Mouse (Mus musculus) embryonic facial prominence, embryonic 13.5 days (tissue): ENCODE results near the gene Kazn. TPM values are rescaled to one million over a fixed set of nuclear protein-coding genes. Genes with fewer than 3 reads are reported as not detected.

Source experiments
- ATAC-seq: fragments of 200-750 bp; cut with Nextera tagmentation; 2 replicates; pipeline ENCODE4 v1.8.0; 2017; ENCODE audit warnings: low read depth; ENCODE audit not compliant: insufficient number of reproducible peaks, insufficient read depth, low FRiP score, low TSS enrichment
- H3K27ac ChIP-seq: fragments of 300-500 bp; sonication (generic); 2 replicates; pipeline ENCODE4 v1.5.1; 2015; ENCODE audit warnings: moderate library complexity, mild to moderate bottlenecking, inconsistent platforms
- H3K27me3 ChIP-seq: fragments of 300-500 bp; sonication (generic); 2 replicates; pipeline ENCODE4 v1.6.1; 2015; ENCODE audit warnings: mild to moderate bottlenecking, inconsistent platforms
- H3K36me3 ChIP-seq: fragments of 300-500 bp; sonication (generic); 2 replicates; pipeline ENCODE4 v1.6.1; 2015; ENCODE audit warnings: mild to moderate bottlenecking, inconsistent platforms
- H3K4me1 ChIP-seq: fragments of 300-500 bp; sonication (generic); 2 replicates; pipeline ENCODE4 v1.6.1; 2015; ENCODE audit warnings: inconsistent platforms
- H3K4me2 ChIP-seq: fragments of 300-500 bp; sonication (generic); 2 replicates; pipeline ENCODE4 v1.6.1; 2015; ENCODE audit warnings: moderate library complexity, mild to moderate bottlenecking, inconsistent platforms
- H3K4me3 ChIP-seq: fragments of 300-500 bp; sonication (generic); 2 replicates; pipeline ENCODE4 v1.5.1; 2015; ENCODE audit warnings: mild to moderate bottlenecking, inconsistent platforms
- H3K9ac ChIP-seq: fragments of 300-500 bp; sonication (generic); 2 replicates; pipeline ENCODE4 v1.6.1; 2015; ENCODE audit warnings: mild to moderate bottlenecking, inconsistent platforms
- H3K9me3 ChIP-seq: fragments of 300-500 bp; sonication (generic); 2 replicates; pipeline ENCODE4 v1.6.1; 2016; ENCODE audit warnings: inconsistent platforms
- WGBS: fragments of 180-500 bp; shearing (Covaris S2); methylation state at CpG from one replicate; pipeline ENCODE4 v1.1.7; 2015; ENCODE audit warnings: mixed read lengths; 5-methylcytosine and 5-hydroxymethylcytosine counted together
- polyA plus RNA-seq: library from polyadenylated mRNA; unstranded; fragments of >200 nt; fragmentation: Nextera tagmentation; extraction: Ambion mirVana; gene quantifications from 2 replicates; pipeline ENCODE4 v1.2.1, GENCODE M21; 2015

Gene Kazn
- polyA plus RNA-seq, 1 experiment from 2014 or later, result 13.2 TPM

- peak overlapping the region; percentile 71 for H3K4me3 ChIP-seq
- ATAC-seq, result peak; percentile 48; the same call in 1 of the 2 replicates
- H3K27ac ChIP-seq, result peak overlapping the region; percentile 78
- peaks cover 55% of the 10 kb centered on the region for H3K4me1 ChIP-seq
- no peaks in the 10 kb centered on the region for H3K9me3 ChIP-seq
- peak overlapping the region; percentile 79 for H3K9ac ChIP-seq
- H3K27me3 ChIP-seq, result no peaks in the 10 kb centered on the region
- H3K4me2 ChIP-seq, result peak overlapping the region; percentile 96
- no peaks in the 10 kb centered on the region for H3K36me3 ChIP-seq
- WGBS, result under 1% methylated on average over 69 of the region's 69 CpGs
Observed at GRCm38 (mm10) chr4:142238486-142239239, 538 bp downstream of the Kazn start.

GRCm38 (mm10) chr4:142238041-142238440, 1.2 kb downstream of the Kazn start:
- peak overlapping the region; percentile 79 for H3K9ac ChIP-seq
- WGBS, result 8% methylated on average over 14 of the region's 14 CpGs
- H3K36me3 ChIP-seq, result no peaks in the 10 kb centered on the region
- H3K27me3 ChIP-seq, result no peaks in the 10 kb centered on the region
- H3K27ac ChIP-seq, result 0 out of 2 replicates have a peak overlapping the region, but pooled peaks have one; percentile 78
- no peaks in the 10 kb centered on the region for H3K9me3 ChIP-seq
- H3K4me3 ChIP-seq, result peak overlapping the region; percentile 71
- H3K4me2 ChIP-seq, result peak overlapping the region; percentile 96
- no peak for ATAC-seq
- peaks cover 55% of the 10 kb centered on the region for H3K4me1 ChIP-seq

GRCm38 (mm10) chr4:142236681-142237080, 2.5 kb downstream of the Kazn start:
- H3K4me1 ChIP-seq, result peaks cover 53% of the 10 kb centered on the region
- WGBS, result 76% methylated on average over 4 of the region's 4 CpGs
- H3K27ac ChIP-seq, result no peak overlapping the region
- no peak overlapping the region for H3K9ac ChIP-seq
- no peak for ATAC-seq
- no peaks in the 10 kb centered on the region for H3K9me3 ChIP-seq
- H3K27me3 ChIP-seq, result no peaks in the 10 kb centered on the region
- H3K4me2 ChIP-seq, result no peak overlapping the region
- H3K36me3 ChIP-seq, result no peaks in the 10 kb centered on the region
- no peak overlapping the region for H3K4me3 ChIP-seq

- H3K27me3 ChIP-seq, result no peaks in the 10 kb centered on the region
- H3K4me1 ChIP-seq, result peaks cover 44% of the 10 kb centered on the region
- H3K9ac ChIP-seq, result no peak overlapping the region
- H3K4me3 ChIP-seq, result no peak overlapping the region
- no peaks in the 10 kb centered on the region for H3K9me3 ChIP-seq
- ATAC-seq, result no peak
- no peak overlapping the region for H3K27ac ChIP-seq
- 85% methylated on average over 11 of the region's 11 CpGs for WGBS
- H3K36me3 ChIP-seq, result no peaks in the 10 kb centered on the region
- no peak overlapping the region for H3K4me2 ChIP-seq
Observed at GRCm38 (mm10) chr4:142235426-142235825, 3.8 kb downstream of the Kazn start.

GRCm38 (mm10) chr4:142234828-142235227, 4.4 kb downstream of the Kazn start:
- no peak overlapping the region for H3K9ac ChIP-seq
- H3K4me3 ChIP-seq, result no peak overlapping the region
- H3K36me3 ChIP-seq, result no peaks in the 10 kb centered on the region
- H3K4me1 ChIP-seq, result peaks cover 41% of the 10 kb centered on the region
- 63% methylated on average over 9 of the region's 9 CpGs for WGBS
- H3K27me3 ChIP-seq, result no peaks in the 10 kb centered on the region
- no peak for ATAC-seq
- H3K27ac ChIP-seq, result no peak overlapping the region
- no peak overlapping the region for H3K4me2 ChIP-seq
- H3K9me3 ChIP-seq, result no peaks in the 10 kb centered on the region

- 28% methylated on average over 13 of the region's 13 CpGs for WGBS
- peak overlapping the region; percentile 74 for H3K27ac ChIP-seq
- H3K4me1 ChIP-seq, result peaks cover 50% of the 10 kb centered on the region
- no peak overlapping the region for H3K9ac ChIP-seq
- no peaks in the 10 kb centered on the region for H3K9me3 ChIP-seq
- no peaks in the 10 kb centered on the region for H3K36me3 ChIP-seq
- peak overlapping the region; percentile 17; the same call in 1 of the 2 replicates for H3K4me2 ChIP-seq
- H3K4me3 ChIP-seq, result no peak overlapping the region
- peak; percentile 28; the same call in 1 of the 2 replicates for ATAC-seq
- H3K27me3 ChIP-seq, result no peaks in the 10 kb centered on the region
Observed at GRCm38 (mm10) chr4:142228821-142229575, 10.2 kb downstream of the Kazn start.

GRCm38 (mm10) chr4:142223898-142224645, 15.1 kb downstream of the Kazn start:
- Histone ChIP-seq H3K9me3 (no peaks in the 10 kb centered on the region), H3K27me3 (no peaks in the 10 kb centered on the region), H3K4me3 (no peak overlapping the region), H3K9ac (peak overlapping the region; percentile 44; the same call in 1 of the 2 replicates), H3K36me3 (no peaks in the 10 kb centered on the region), H3K4me1 (peaks cover 80% of the 10 kb centered on the region), H3K4me2 (no peak overlapping the region), H3K27ac (no peak overlapping the region; the same call in 1 of the 2 replicates)
- WGBS, result 57% methylated on average over 9 of the region's 9 CpGs
- ATAC-seq, result no peak

- WGBS, result 55% methylated on average over 1 of the region's 1 CpGs
- no peaks in the 10 kb centered on the region for H3K36me3 ChIP-seq
- no peak overlapping the region for H3K4me2 ChIP-seq
- H3K4me1 ChIP-seq, result peaks cover 72% of the 10 kb centered on the region
- no peak overlapping the region for H3K4me3 ChIP-seq
- peak overlapping the region; percentile 82 for H3K27ac ChIP-seq
- ATAC-seq, result peak; percentile 10; the same call in 1 of the 2 replicates
- no peaks in the 10 kb centered on the region for H3K9me3 ChIP-seq
- H3K27me3 ChIP-seq, result no peaks in the 10 kb centered on the region
- no peak overlapping the region for H3K9ac ChIP-seq
Observed at GRCm38 (mm10) chr4:142222385-142222784, 16.8 kb downstream of the Kazn start.

GRCm38 (mm10) chr4:142221757-142222072, 17.5 kb downstream of the Kazn start:
- Histone ChIP-seq H3K27ac (peak overlapping the region; percentile 82), H3K36me3 (no peaks in the 10 kb centered on the region), H3K4me2 (peak overlapping the region; percentile 28; the same call in 1 of the 2 replicates), H3K4me3 (no peak overlapping the region), H3K9ac (no peak overlapping the region), H3K4me1 (peaks cover 71% of the 10 kb centered on the region), H3K9me3 (no peaks in the 10 kb centered on the region), H3K27me3 (no peaks in the 10 kb centered on the region)
- ATAC-seq, result peak; percentile 28; the same call in 1 of the 2 replicates
- 21% methylated on average over 5 of the region's 5 CpGs for whole genome bisulfite sequencing

GRCm38 (mm10) chr4:142221025-142221756, 18.0 kb downstream of the Kazn start:
- Histone ChIP-seq H3K4me2 (peak overlapping the region; percentile 28; the same call in 1 of the 2 replicates), H3K9ac (no peak overlapping the region), H3K9me3 (no peaks in the 10 kb centered on the region), H3K27me3 (no peaks in the 10 kb centered on the region), H3K4me3 (no peak overlapping the region), H3K4me1 (peaks cover 70% of the 10 kb centered on the region), H3K36me3 (no peaks in the 10 kb centered on the region), H3K27ac (peak overlapping the region; percentile 82)
- WGBS, result 20% methylated on average over 18 of the region's 18 CpGs
- ATAC-seq, result peak; percentile 44

- Histone ChIP-seq H3K36me3 (no peaks in the 10 kb centered on the region), H3K9ac (no peak overlapping the region), H3K27ac (no peak overlapping the region), H3K4me1 (peaks cover 55% of the 10 kb centered on the region), H3K9me3 (no peaks in the 10 kb centered on the region), H3K4me3 (no peak overlapping the region), H3K4me2 (no peak overlapping the region), H3K27me3 (no peaks in the 10 kb centered on the region)
- ATAC-seq, result no peak
- 64% methylated on average over 8 of the region's 8 CpGs for WGBS
Observed at GRCm38 (mm10) chr4:142218997-142219396, 20.2 kb downstream of the Kazn start.
